Mouse (Mus musculus) NIH3T3 (cell line): Measurements from ENCODE around the gene Ankrd50.

Source experiments
- DNase-seq: peaks from one replicate; pipeline ENCODE4 v3.0.0-alpha.2; 2012; ENCODE audit warnings: low read depth

The Ankrd50 gene

GRCm38 (mm10) chr3:38466139-38466538, 18.5 kb downstream of the Ankrd50 start:
- DNase-seq = no peak

- DNase-seq = peak; percentile 50
Measured at GRCm38 (mm10) chr3:38463149-38463548, 21.5 kb downstream of the Ankrd50 start.

GRCm38 (mm10) chr3:38461742-38462141, 22.9 kb downstream of the Ankrd50 start:
- DNase-seq = no peak

GRCm38 (mm10) chr3:38460250-38460624, 24.4 kb downstream of the Ankrd50 start:
- no peak for DNase-seq

GRCm38 (mm10) chr3:38459507-38460249, 25.0 kb downstream of the Ankrd50 start:
- peak; percentile 79 for DNase-seq

GRCm38 (mm10) chr3:38457041-38457440, 27.6 kb downstream of the Ankrd50 start:
- no peak for DNase-seq

- peak; percentile 28 for DNase-seq
Measured at GRCm38 (mm10) chr3:38452199-38452598, 32.4 kb downstream of the Ankrd50 start.

- DNase-seq = no peak
Measured at GRCm38 (mm10) chr3:38446586-38446985, 38.1 kb downstream of the Ankrd50 start.

GRCm38 (mm10) chr3:38443875-38444274, 40.8 kb downstream of the Ankrd50 start:
- no peak for DNase-seq

- no peak for DNase-seq
Measured at GRCm38 (mm10) chr3:38440564-38440991, 44.1 kb downstream of the Ankrd50 start.

- no peak for DNase-seq
Measured at GRCm38 (mm10) chr3:38436596-38436995, 48.0 kb downstream of the Ankrd50 start.

- DNase-seq = no peak
Measured at GRCm38 (mm10) chr3:38435828-38436227, 48.8 kb downstream of the Ankrd50 start.

- DNase-seq = no peak
Measured at GRCm38 (mm10) chr3:38434486-38434885, 50.2 kb downstream of the Ankrd50 start.

GRCm38 (mm10) chr3:38433495-38434464, 50.9 kb downstream of the Ankrd50 start:
- no peak for DNase-seq

- DNase-seq = no peak
Measured at GRCm38 (mm10) chr3:38431461-38431860, 53.2 kb downstream of the Ankrd50 start.

- DNase-seq = no peak
Measured at GRCm38 (mm10) chr3:38431042-38431441, 53.6 kb downstream of the Ankrd50 start.

- DNase-seq = peak; percentile 55
Measured at GRCm38 (mm10) chr3:38427200-38427599, 57.4 kb downstream of the Ankrd50 start.

GRCm38 (mm10) chr3:38423966-38424365, 60.7 kb downstream of the Ankrd50 start:
- no peak for DNase-seq

- DNase-seq = no peak
Measured at GRCm38 (mm10) chr3:38419896-38420295, 64.7 kb downstream of the Ankrd50 start.

GRCm38 (mm10) chr3:38415292-38415930, 69.2 kb downstream of the Ankrd50 start:
- no peak for DNase-seq
